ENCODE assay signal across 23 mouse cellular contexts in genomic region chr7:97766406-97767166, GRCm38 (mm10). TPM values are rescaled to one million over a fixed set of nuclear protein-coding genes. Genes with fewer than 3 reads are reported as not detected.
DNase-seq lines count a peak whose midpoint lies in the region; ATAC-seq and TF ChIP-seq lines count a peak whose summit lies in the region.
"Had no signal": no experiment of that assay in that cellular context is flagged by ENCODE, and none has a peak within 500 bp of the region (broad histone marks: within the 10 kb centered on the region; RNA-seq: fewer than 3 reads in every experiment).

No protein-coding gene starts in this region.

- TF ChIP-seq RAD21 in MEL (IDR thresholded peaks at IDR 0.05; ENCODE audit: low read depth, low read length), result no peak

- no peak overlapping the region for H3K4me3 ChIP-seq in MEL (ENCODE audit: control insufficient read depth in 1 of 2, insufficient read depth in 1 of 2, low read depth in 2 of 2, low read length in 2 of 2)
- no peak overlapping the region for H3K4me3 ChIP-seq in intestine, embryonic 15.5 days (replicated peaks)
- H3K4me3 ChIP-seq in small intestine, adult 2 months (ENCODE audit: low read depth, low read length), result no peak overlapping the region
- H3K4me3 ChIP-seq in midbrain, embryonic 10.5 days, result no peak overlapping the region
- H3K4me3 ChIP-seq: forebrain, embryonic 12.5 days; left cerebral cortex, adult 2 months; limb, embryonic 10.5 days; megakaryocyte, embryonic 14.5 days; midbrain, embryonic 15.5 days had no signal

- no peaks in the 10 kb centered on the region for H3K27me3 ChIP-seq in MEL (ENCODE audit: control insufficient read depth in 1 of 2, insufficient read depth in 2 of 2, low read length in 2 of 2)
- no peaks in the 10 kb centered on the region for H3K27me3 ChIP-seq in intestine, embryonic 15.5 days (replicated peaks)
- H3K27me3 ChIP-seq in small intestine, adult 2 months (ENCODE audit: control insufficient read depth, insufficient read depth, low read length), result no peaks in the 10 kb centered on the region
- H3K27me3 ChIP-seq in midbrain, embryonic 10.5 days (ENCODE audit: low read depth, poor library complexity, severe bottlenecking), result no peaks in the 10 kb centered on the region
- H3K27me3 ChIP-seq: forebrain, embryonic 12.5 days; megakaryocyte, embryonic 14.5 days; midbrain, embryonic 15.5 days had no signal

- H3K4me1 ChIP-seq in MEL (ENCODE audit: control insufficient read depth in 1 of 2, insufficient read depth in 2 of 2, low read length in 2 of 2), result peaks cover 0 to 30% of the 10 kb centered on the region in 2 experiments; a peak in 2 of 4 replicates
- 0 out of 2 replicates have a peak, but pooled peaks cover 5% of the 10 kb centered on the region for H3K4me1 ChIP-seq in intestine, embryonic 15.5 days (replicated peaks)
- H3K4me1 ChIP-seq in small intestine, adult 2 months (ENCODE audit: control insufficient read depth, insufficient read depth, insufficient read length, low read length), result peaks cover 22% of the 10 kb centered on the region; the same call in 1 of the 2 replicates
- no peaks in the 10 kb centered on the region for H3K4me1 ChIP-seq in midbrain, embryonic 10.5 days
- H3K4me1 ChIP-seq: forebrain, embryonic 12.5 days; limb, embryonic 10.5 days; midbrain, embryonic 15.5 days had no signal

- no peak overlapping the region; the same call in 1 of the 2 replicates for H3K27ac ChIP-seq in MEL (ENCODE audit: control insufficient read depth, low read depth, low read length)
- H3K27ac ChIP-seq in intestine, embryonic 15.5 days, result no peak overlapping the region
- H3K27ac ChIP-seq in small intestine, adult 2 months (ENCODE audit: insufficient read depth, low read depth, low read length), result peak overlapping the region; percentile 97
- no peak overlapping the region for H3K27ac ChIP-seq in midbrain, embryonic 10.5 days (replicated peaks)
- H3K27ac ChIP-seq: forebrain, embryonic 12.5 days; kidney, postnatal 0 days; limb, embryonic 10.5 days; liver, embryonic 14.5 days; midbrain, embryonic 15.5 days had no signal

- H3K9me3 ChIP-seq in MEL (replicated peaks; ENCODE audit: insufficient read depth, low read length), result no peaks in the 10 kb centered on the region
- no peaks in the 10 kb centered on the region for H3K9me3 ChIP-seq in intestine, embryonic 15.5 days
- no peaks in the 10 kb centered on the region for H3K9me3 ChIP-seq in midbrain, embryonic 10.5 days (replicated peaks)
- H3K9me3 ChIP-seq: forebrain, embryonic 12.5 days; limb, embryonic 10.5 days; megakaryocyte, embryonic 14.5 days; midbrain, embryonic 15.5 days had no signal

- no peaks in the 10 kb centered on the region for H3K79me2 ChIP-seq in MEL (ENCODE audit: control insufficient read depth, insufficient read depth, low read length, poor library complexity)

- TF ChIP-seq POLR2A in MEL (IDR thresholded peaks at IDR 0.05; ENCODE audit: control insufficient read depth in 1 of 2, insufficient read depth in 1 of 2, low read depth in 1 of 2, low read length in 2 of 2, poor library complexity in 1 of 2), result no peak; a peak in 1 of 4 replicates
- peak; percentile 46; the same call in 1 of the 2 replicates for TF ChIP-seq POLR2A in small intestine, adult 2 months (IDR thresholded peaks at IDR 0.05; ENCODE audit: low read depth, low read length)

- WGBS in intestine, embryonic 15.5 days, result 62% methylated on average over 9 of the region's 9 CpGs
- 39% methylated on average over 9 of the region's 9 CpGs for WGBS in small intestine, adult 2 months
- 84% methylated on average over 9 of the region's 9 CpGs for WGBS in midbrain, embryonic 10.5 days

- peak; percentile 86 for ATAC-seq in intestine, embryonic 15.5 days
- ATAC-seq: midbrain, embryonic 15.5 days had no signal

- H3K9ac ChIP-seq in MEL (ENCODE audit: control insufficient read depth, low read depth, low read length, poor library complexity, severe bottlenecking), result no peak overlapping the region
- no peak overlapping the region for H3K9ac ChIP-seq in intestine, embryonic 15.5 days
- H3K9ac ChIP-seq: forebrain, embryonic 12.5 days; liver, embryonic 14.5 days; midbrain, embryonic 15.5 days had no signal

- no peak for TF ChIP-seq CTCF in MEL (IDR thresholded peaks at IDR 0.05 in 2 of 3, conservative IDR thresholded peaks at IDR 0.05 in 1 of 3; ENCODE audit: control insufficient read depth in 1 of 3, insufficient read depth in 1 of 3, low read depth in 2 of 3, low read length in 3 of 3, poor library complexity in 1 of 3, severe bottlenecking in 1 of 3)
- no peak for TF ChIP-seq CTCF in small intestine, adult 2 months (IDR thresholded peaks at IDR 0.05; ENCODE audit: extremely low read depth, insufficient read length, insufficient replicate concordance, low read depth, low read length)

- no peak overlapping the region for H3K4me2 ChIP-seq in intestine, embryonic 15.5 days (replicated peaks)
- H3K4me2 ChIP-seq: forebrain, embryonic 12.5 days; midbrain, embryonic 15.5 days had no signal

- peaks cover 0 to 7% of the 10 kb centered on the region in 2 experiments; a peak in 2 of 4 replicates for H3K36me3 ChIP-seq in MEL (ENCODE audit: control insufficient read depth in 1 of 2, insufficient read depth in 2 of 2, low read length in 2 of 2)
- no peaks in the 10 kb centered on the region for H3K36me3 ChIP-seq in intestine, embryonic 15.5 days
- H3K36me3 ChIP-seq in small intestine, adult 2 months (ENCODE audit: control insufficient read depth, insufficient read depth, low read length), result no peaks in the 10 kb centered on the region
- no peaks in the 10 kb centered on the region for H3K36me3 ChIP-seq in midbrain, embryonic 10.5 days
- H3K36me3 ChIP-seq: forebrain, embryonic 12.5 days; limb, embryonic 10.5 days; midbrain, embryonic 15.5 days had no signal

- TF ChIP-seq EP300 in MEL (IDR thresholded peaks at IDR 0.05; ENCODE audit: low read depth in 1 of 2, low read length in 2 of 2), result no peak

- DNase-seq in kidney, postnatal 36 days, result peak; percentile 23 to 63
- no peak for DNase-seq in kidney, postnatal 4 days
- peak; percentile 54 for DNase-seq in MEL (ENCODE audit: low read depth, low spot score)
- no peak for DNase-seq in neural tube, embryonic 10.5 days (ENCODE audit: extremely low spot score, low spot score)
- no peak for DNase-seq in adrenal gland, postnatal 25 days
- DNase-seq in midbrain, embryonic 10.5 days (ENCODE audit: low spot score), result no peak
- DNase-seq: adrenal gland, postnatal 14 days; cerebellum, adult 2 months; cerebellum, postnatal 36 days; heart, adult 11 months; heart, postnatal 4 days; lung, postnatal 10 days; retina, postnatal 1 day; thymus, postnatal 25 days had no signal

TF ChIP-seq in MEL, 35 proteins besides CTCF, POLR2A, EP300 and RAD21:
- no peak for TF ChIP-seq GABPA (IDR thresholded peaks at IDR 0.05; ENCODE audit: low read depth, low read length)
- TF ChIP-seq JUND (IDR thresholded peaks at IDR 0.05; ENCODE audit: low read depth, low read length), result no peak
- TF ChIP-seq SIN3A (IDR thresholded peaks at IDR 0.05; ENCODE audit: low read length), result 0 out of 2 replicates have a peak, but pooled peaks have one; percentile 5
- no peak for TF ChIP-seq POLR2AphosphoS2 (IDR thresholded peaks at IDR 0.05; ENCODE audit: low read length)
- TF ChIP-seq MAX (IDR thresholded peaks at IDR 0.05; ENCODE audit: low read length), result no peak
- 0 out of 2 replicates have a peak, but pooled peaks have one; percentile 29 for TF ChIP-seq TBP (IDR thresholded peaks at IDR 0.05; ENCODE audit: low read depth, low read length)

RNA-seq across cellular contexts. Expression of gene Pak1, which starts 21.8 kb away (rescaled TPM):
- 2.5 and 2.8 TPM in 2 replicates for total RNA-seq in MEL (2012; rRNA removed)
- 1 to 10 TPM in 1 of 2 experiments, not detected in 1; 6.7 TPM for polyA plus RNA-seq in MEL (2012; ENCODE audit: insufficient read depth in 1 of 2, insufficient read length in 2 of 2, low read depth in 1 of 2, low replicate concordance in 2 of 2, missing spikeins in 1 of 2)
- 32.7 and 33.0 TPM in 2 replicates for polyA plus RNA-seq in intestine, embryonic 15.5 days (2015; fragmentation: Nextera tagmentation; extraction: Ambion mirVana)
- 20.8 and 56.4 TPM in 2 replicates for polyA plus RNA-seq in small intestine, adult 2 months (2012; rRNA removed)
- 20.5 and 26.5 TPM in 2 replicates for total RNA-seq in adrenal gland, postnatal 25 days (2021)
- 70.4 and 90.6 TPM in 2 replicates for polyA plus RNA-seq in midbrain, embryonic 10.5 days (2016; fragmentation: Nextera tagmentation; extraction: Ambion mirVana)

RNA-seq across cellular contexts. Expression of gene Aqp11, which starts 28.5 kb away (rescaled TPM):
- total RNA-seq in MEL (2012; rRNA removed), result 0.65 and 0.89 TPM in 2 replicates
- 1 to 10 TPM in 1 of 2 experiments, not detected in 1; 3.9 TPM for polyA plus RNA-seq in MEL (2012; ENCODE audit: insufficient read depth in 1 of 2, insufficient read length in 2 of 2, low read depth in 1 of 2, low replicate concordance in 2 of 2, missing spikeins in 1 of 2)
- 52.1 and 57.2 TPM in 2 replicates for polyA plus RNA-seq in intestine, embryonic 15.5 days (2015; fragmentation: Nextera tagmentation; extraction: Ambion mirVana)
- 34.4 and 88.3 TPM in 2 replicates for polyA plus RNA-seq in small intestine, adult 2 months (2012; rRNA removed)
- 4.0 and 5.2 TPM in 2 replicates for total RNA-seq in adrenal gland, postnatal 25 days (2021)
- polyA plus RNA-seq in midbrain, embryonic 10.5 days (2016; fragmentation: Nextera tagmentation; extraction: Ambion mirVana), result 5.3 and 5.7 TPM in 2 replicates

Comparison
In these comparisons a context has a peak if more than half of its experiments do, and no peak if none do; other contexts are left out.
1. DNase-seq: peak in kidney, postnatal 36 days (2 of 2) and MEL (single experiment); none in kidney, postnatal 4 days (0 of 2), neural tube, embryonic 10.5 days (single experiment), adrenal gland, postnatal 25 days (single experiment) and midbrain, embryonic 10.5 days (single experiment).